Mouse (Mus musculus): ENCODE data around the gene Olfr1451.
"Not testable (repeated sequence)": the region's sequence is repeated elsewhere in the genome, so short reads cannot be mapped to it uniquely, and the experiment has no call there.

Gene Olfr1451

GRCm38 (mm10) chr19:12994714-12995113, at the start of gene Olfr1451:
Gene Olfr1451, plus strand, starts transcription at chr19:12995014.
- no peak for DNase-seq (ENCODE audit: low read depth in 2 of 2, low spot score in 2 of 2)

- DNase-seq (ENCODE audit: low read depth in 2 of 2, low spot score in 2 of 2) = no peak
These were observed 44.9 kb upstream of the Olfr1451 start, which contains the start of gene Olfr1450 for GRCm38 (mm10) chr19:12949958-12950357. Gene Olfr1450, plus strand, starts transcription at chr19:12950258.

- DNase-seq (ENCODE audit: low read depth in 2 of 2, low spot score in 2 of 2) = not testable (repeated sequence)
These were observed 24.7 kb upstream of the Olfr1451 start for GRCm38 (mm10) chr19:12970082-12970481.

- DNase-seq (ENCODE audit: low read depth in 2 of 2, low spot score in 2 of 2) = not testable (repeated sequence)
These were observed 2.5 kb upstream of the Olfr1451 start for GRCm38 (mm10) chr19:12992316-12992715.

- no peak for DNase-seq (ENCODE audit: low read depth in 2 of 2, low spot score in 2 of 2)
These were observed 33.4 kb downstream of the Olfr1451 start, which contains the start of gene Olfr1453 for GRCm38 (mm10) chr19:13028227-13028626. Gene Olfr1453, minus strand, starts transcription at chr19:13028327.
